Mouse (Mus musculus): Measurements from ENCODE around the gene Arhgdib. TPM values are rescaled to one million over a fixed set of nuclear protein-coding genes. Genes with fewer than 3 reads are reported as not detected.
A peak's percentile ranks its signal among the peaks of the same experiment; 100 is the strongest.
"Not testable (repeated sequence)": the region's sequence is repeated elsewhere in the genome, so short reads cannot be mapped to it uniquely, and the experiment has no call there.

Arhgdib gene
- 21.6 and 22.7 TPM in 2 replicates for polyA plus RNA-seq (2016; fragmentation: Nextera tagmentation; extraction: Ambion mirVana)

GRCm38 (mm10) chr6:136941051-136942021, at the start of gene Arhgdib:
TSS of gene Arhgdib (minus strand) at chr6:136941899.
- H3K4me2 ChIP-seq (replicated peaks), result no peak within 1 kb of the TSS
- no peaks in the 10 kb centered on the region for H3K4me1 ChIP-seq
- H3K4me3 ChIP-seq, result no peak within 1 kb of the TSS
- ATAC-seq (ENCODE audit: low FRiP score, low read depth), result no peak
- H3K36me3 ChIP-seq, result no peaks in the 10 kb centered on the region
- 63% methylated on average over 12 of the region's 12 CpGs for WGBS
- H3K9ac ChIP-seq, result no peak within 1 kb of the TSS
- H3K9me3 ChIP-seq, result no peaks in the 10 kb centered on the region
- H3K27me3 ChIP-seq (replicated peaks), result no peaks in the 10 kb centered on the region
- no peak within 1 kb of the TSS for H3K27ac ChIP-seq

- no peak overlapping the region for H3K4me2 ChIP-seq (replicated peaks)
- 59% methylated on average over 8 of the region's 8 CpGs for WGBS
- H3K27me3 ChIP-seq (replicated peaks), result no peaks in the 10 kb centered on the region
- no peak for ATAC-seq (ENCODE audit: low FRiP score, low read depth)
- no peaks in the 10 kb centered on the region for H3K36me3 ChIP-seq
- H3K4me1 ChIP-seq, result no peaks in the 10 kb centered on the region; the same call in 1 of the 2 replicates
- no peaks in the 10 kb centered on the region for H3K9me3 ChIP-seq
- no peak overlapping the region for H3K4me3 ChIP-seq
- no peak overlapping the region for H3K9ac ChIP-seq
- H3K27ac ChIP-seq, result no peak overlapping the region
Observed at GRCm38 (mm10) chr6:136990557-136990956, 48.9 kb upstream of the Arhgdib start.

- WGBS, result 31% methylated on average over 11 of the region's 11 CpGs
- no peaks in the 10 kb centered on the region for H3K36me3 ChIP-seq
- H3K27me3 ChIP-seq (replicated peaks), result no peaks in the 10 kb centered on the region
- no peak overlapping the region; the same call in 1 of the 2 replicates for H3K4me3 ChIP-seq
- H3K4me1 ChIP-seq, result no peaks in the 10 kb centered on the region; the same call in 1 of the 2 replicates
- no peak overlapping the region for H3K27ac ChIP-seq
- peak overlapping the region; percentile 24; the same call in 1 of the 2 replicates for H3K4me2 ChIP-seq (replicated peaks)
- no peaks in the 10 kb centered on the region for H3K9me3 ChIP-seq
- H3K9ac ChIP-seq, result no peak overlapping the region
- ATAC-seq (ENCODE audit: low FRiP score, low read depth), result 0 out of 2 replicates have a peak, but pooled peaks have one; percentile 37
Observed at GRCm38 (mm10) chr6:136989824-136990497, 48.3 kb upstream of the Arhgdib start.

GRCm38 (mm10) chr6:136988536-136989060, 46.9 kb upstream of the Arhgdib start:
- Histone ChIP-seq H3K4me3 (no peak overlapping the region), H3K36me3 (no peaks in the 10 kb centered on the region), H3K9me3 (no peaks in the 10 kb centered on the region), H3K4me1 (no peaks in the 10 kb centered on the region; the same call in 1 of the 2 replicates), H3K27me3 (replicated peaks) (no peaks in the 10 kb centered on the region), H3K27ac (no peak overlapping the region), H3K4me2 (replicated peaks) (no peak overlapping the region), H3K9ac (no peak overlapping the region)
- 87% methylated on average over 7 of the region's 7 CpGs for WGBS
- ATAC-seq (ENCODE audit: low FRiP score, low read depth), result no peak

DNA sequence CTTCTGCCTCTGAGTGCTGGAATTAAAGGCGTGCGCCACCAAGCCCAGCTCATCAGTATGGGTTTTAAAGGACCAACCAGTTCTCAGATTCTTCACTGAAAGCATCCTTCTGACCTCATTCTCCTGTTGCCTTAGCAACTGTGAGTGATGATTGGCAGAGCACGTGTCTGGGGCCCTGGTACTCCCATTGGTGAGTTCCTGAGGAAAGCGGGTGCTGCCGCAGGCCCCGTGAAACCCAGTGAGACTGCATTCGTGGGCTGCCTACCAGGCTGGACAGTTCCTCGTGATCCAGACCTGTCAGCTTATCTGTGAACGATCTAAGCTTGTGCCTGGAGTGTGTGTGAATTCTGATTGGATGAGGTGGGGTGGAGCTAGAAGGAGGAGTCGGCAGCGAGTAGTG, 45.0 kb upstream of the Arhgdib start:
- no peak for ATAC-seq (ENCODE audit: low FRiP score, low read depth)
- 67% methylated on average over 11 of the region's 11 CpGs for WGBS

GRCm38 (mm10) chr6:136986019-136986418, 44.3 kb upstream of the Arhgdib start:
- no peak overlapping the region for H3K4me2 ChIP-seq (replicated peaks)
- no peaks in the 10 kb centered on the region for H3K9me3 ChIP-seq
- H3K27ac ChIP-seq, result no peak overlapping the region
- H3K36me3 ChIP-seq, result no peaks in the 10 kb centered on the region
- WGBS, result 74% methylated on average over 13 of the region's 13 CpGs
- H3K4me1 ChIP-seq, result no peaks in the 10 kb centered on the region; the same call in 1 of the 2 replicates
- H3K27me3 ChIP-seq (replicated peaks), result no peaks in the 10 kb centered on the region
- no peak overlapping the region for H3K4me3 ChIP-seq
- ATAC-seq (ENCODE audit: low FRiP score, low read depth), result no peak
- no peak overlapping the region for H3K9ac ChIP-seq

More for the DNA sequence above, 45.0 kb upstream of the Arhgdib start:
- no peak overlapping the region for H3K4me3 ChIP-seq
- no peaks in the 10 kb centered on the region for H3K27me3 ChIP-seq (replicated peaks)
- no peak overlapping the region for H3K4me2 ChIP-seq (replicated peaks)
- H3K9ac ChIP-seq, result no peak overlapping the region
- no peaks in the 10 kb centered on the region for H3K9me3 ChIP-seq
- H3K27ac ChIP-seq, result no peak overlapping the region
- H3K36me3 ChIP-seq, result no peaks in the 10 kb centered on the region
- H3K4me1 ChIP-seq, result no peaks in the 10 kb centered on the region; the same call in 1 of the 2 replicates

DNA sequence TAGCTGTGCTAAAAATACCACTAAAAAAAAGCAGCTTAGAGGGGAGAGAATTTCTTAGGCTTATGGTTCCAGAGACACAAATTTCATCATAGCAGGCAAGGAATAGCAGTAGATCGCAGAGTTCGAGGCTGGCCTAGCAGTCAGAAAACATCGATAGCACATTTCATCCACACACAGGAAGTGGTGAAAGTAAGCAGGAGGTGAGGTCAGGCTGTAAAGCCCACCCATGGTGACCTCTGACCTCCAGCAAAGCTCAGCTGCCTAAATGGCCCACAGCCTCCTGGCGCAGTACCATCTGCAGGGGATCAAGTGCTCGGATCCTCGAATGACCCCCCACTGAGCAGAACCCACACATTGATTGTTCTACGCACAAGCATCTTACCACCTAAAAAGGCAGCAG, 41.5 kb upstream of the Arhgdib start:
- WGBS, result 49% methylated on average over 7 of the region's 7 CpGs

DNA sequence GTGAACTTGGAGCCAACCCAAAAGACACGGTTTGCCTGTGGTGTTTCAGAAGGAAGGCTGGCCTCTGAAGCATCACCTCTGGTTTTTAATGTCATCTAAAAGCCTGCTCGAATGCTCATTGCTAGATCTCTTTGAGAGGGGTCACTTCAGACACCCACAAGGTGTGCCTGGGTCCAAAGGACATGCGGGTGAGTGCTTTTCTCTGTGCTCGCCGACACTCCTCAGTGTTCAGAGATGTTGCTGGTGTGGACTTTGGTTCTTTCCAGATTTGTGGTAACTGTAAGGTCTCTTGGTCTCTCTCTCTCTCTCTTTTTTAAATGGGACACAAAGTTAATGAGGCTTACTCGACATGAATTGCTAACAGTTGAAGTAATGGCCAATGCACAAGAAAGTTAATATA, 40.9 kb upstream of the Arhgdib start:
- no peak overlapping the region for H3K4me2 ChIP-seq (replicated peaks)
- no peak for ATAC-seq (ENCODE audit: low FRiP score, low read depth)
- 87% methylated on average over 6 of the region's 6 CpGs for WGBS

More for the DNA sequence above, 41.5 kb upstream of the Arhgdib start:
- Histone ChIP-seq H3K9ac (no peak overlapping the region), H3K9me3 (no peaks in the 10 kb centered on the region), H3K36me3 (no peaks in the 10 kb centered on the region), H3K4me3 (no peak overlapping the region), H3K4me1 (no peaks in the 10 kb centered on the region), H3K4me2 (replicated peaks) (no peak overlapping the region), H3K27ac (no peak overlapping the region), H3K27me3 (replicated peaks) (no peaks in the 10 kb centered on the region)
- no peak for ATAC-seq (ENCODE audit: low FRiP score, low read depth)

DNA sequence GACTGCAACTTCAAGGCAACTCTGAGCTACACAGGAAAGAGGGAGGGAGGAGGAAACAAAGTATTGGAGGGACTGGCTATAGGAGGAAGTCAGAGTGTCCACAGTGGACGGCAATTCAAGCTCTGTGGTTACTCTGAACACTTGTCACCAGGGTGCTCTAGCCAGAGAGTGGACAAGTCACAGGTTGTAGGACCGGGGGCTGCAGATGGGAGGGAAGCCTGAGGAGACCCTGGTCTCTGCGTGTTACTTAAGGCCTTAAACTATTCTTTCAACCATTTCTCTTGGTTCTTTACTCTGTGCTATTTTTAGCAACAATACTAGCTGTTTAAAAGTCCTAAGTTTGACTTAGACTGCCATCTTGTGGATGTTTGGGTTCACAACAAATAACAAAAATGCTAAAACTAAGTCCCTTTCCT, 38.6 kb upstream of the Arhgdib start:
- WGBS, result 36% methylated on average over 3 of the region's 3 CpGs
- peak; percentile 63 for ATAC-seq (ENCODE audit: low FRiP score, low read depth)
- H3K9ac ChIP-seq, result no peak overlapping the region
- H3K4me2 ChIP-seq (replicated peaks), result no peak overlapping the region
- H3K4me1 ChIP-seq, result no peaks in the 10 kb centered on the region
- H3K27me3 ChIP-seq (replicated peaks), result no peaks in the 10 kb centered on the region
- H3K36me3 ChIP-seq, result no peaks in the 10 kb centered on the region
- no peak overlapping the region for H3K4me3 ChIP-seq
- no peaks in the 10 kb centered on the region for H3K9me3 ChIP-seq
- no peak overlapping the region for H3K27ac ChIP-seq

More for the DNA sequence above, 40.9 kb upstream of the Arhgdib start:
- H3K4me3 ChIP-seq, result no peak overlapping the region
- no peaks in the 10 kb centered on the region for H3K27me3 ChIP-seq (replicated peaks)
- H3K36me3 ChIP-seq, result no peaks in the 10 kb centered on the region
- H3K9ac ChIP-seq, result no peak overlapping the region
- H3K9me3 ChIP-seq, result no peaks in the 10 kb centered on the region
- H3K4me1 ChIP-seq, result no peaks in the 10 kb centered on the region
- H3K27ac ChIP-seq, result no peak overlapping the region

GRCm38 (mm10) chr6:136979274-136980082, 37.8 kb upstream of the Arhgdib start:
- no peak for ATAC-seq (ENCODE audit: low FRiP score, low read depth)
- 87% methylated on average over 23 of the region's 23 CpGs for WGBS
- Histone ChIP-seq H3K9ac (no peak overlapping the region), H3K27ac (no peak overlapping the region), H3K4me2 (replicated peaks) (no peak overlapping the region), H3K4me3 (no peak overlapping the region), H3K4me1 (no peaks in the 10 kb centered on the region), H3K9me3 (no peaks in the 10 kb centered on the region), H3K36me3 (no peaks in the 10 kb centered on the region), H3K27me3 (replicated peaks) (no peaks in the 10 kb centered on the region)

DNA sequence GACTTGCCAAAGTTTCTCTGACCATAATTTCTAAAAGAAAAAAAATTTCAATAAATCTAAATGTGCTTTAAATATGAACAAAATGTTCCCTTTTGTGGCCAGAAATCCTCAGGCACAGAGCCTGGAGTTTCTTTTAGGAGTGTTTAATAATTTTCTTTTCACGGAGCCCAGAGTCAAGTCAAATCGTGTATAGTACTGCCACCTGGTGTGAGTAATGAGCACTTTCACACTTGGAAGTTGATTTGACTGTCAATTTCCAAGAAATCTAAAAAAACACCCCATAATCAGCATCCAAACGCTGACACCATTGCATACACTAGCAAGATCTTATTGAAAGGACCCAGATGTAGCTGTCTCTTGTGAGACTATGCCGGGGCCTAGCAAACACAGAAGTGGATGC, 27.2 kb upstream of the Arhgdib start:
- H3K4me2 ChIP-seq (replicated peaks); H3K27me3 ChIP-seq (replicated peaks); H3K36me3 ChIP-seq; H3K9me3 ChIP-seq; H3K9ac ChIP-seq; H3K4me3 ChIP-seq; H3K27ac ChIP-seq; H3K4me1 ChIP-seq; ATAC-seq (ENCODE audit: low FRiP score, low read depth): not testable (repeated sequence)
- WGBS, result 55% methylated on average over 4 of the region's 4 CpGs
